Mouse (Mus musculus) G1E-ER4 (cell line): ENCODE results near the gene Fbrsl1. TPM values are rescaled to one million over a fixed set of nuclear protein-coding genes. Genes with fewer than 3 reads are reported as not detected.

ENCODE experiments used
- GATA1 ChIP-seq: IDR thresholded peaks from one replicate; pipeline ENCODE4 v1.8.0; 2012; ENCODE audit warnings: low read length, inconsistent platforms
- polyA plus RNA-seq: library from polyadenylated mRNA; stranded (reverse); fragments of >175 nt; gene quantifications from 2 replicates; pipeline ENCODE4 v1.2.3, GENCODE M21; 2012

Fbrsl1 gene
- polyA plus RNA-seq, 1 experiment: 117 TPM

GRCm38 (mm10) chr5:110468296-110468695, 20.0 kb upstream of the Fbrsl1 start:
- TF ChIP-seq GATA1: no peak

- no peak for TF ChIP-seq GATA1
These were observed 19.4 kb upstream of the Fbrsl1 start for GRCm38 (mm10) chr5:110467725-110468124.

- TF ChIP-seq GATA1: no peak
These were observed 18.5 kb upstream of the Fbrsl1 start for GRCm38 (mm10) chr5:110466531-110467424.

- TF ChIP-seq GATA1: no peak
These were observed 14.3 kb upstream of the Fbrsl1 start for GRCm38 (mm10) chr5:110462646-110463045.

- TF ChIP-seq GATA1: no peak
These were observed 10.6 kb upstream of the Fbrsl1 start for GRCm38 (mm10) chr5:110458936-110459335.

GRCm38 (mm10) chr5:110455272-110455671, 7.0 kb upstream of the Fbrsl1 start:
- TF ChIP-seq GATA1: no peak

GRCm38 (mm10) chr5:110449294-110449693, 991 bp upstream of the Fbrsl1 start:
- no peak for TF ChIP-seq GATA1

- TF ChIP-seq GATA1: no peak
These were observed 425 bp downstream of the Fbrsl1 start for GRCm38 (mm10) chr5:110447720-110448435.

GRCm38 (mm10) chr5:110444509-110444908, 3.8 kb downstream of the Fbrsl1 start:
- no peak for TF ChIP-seq GATA1

- no peak for TF ChIP-seq GATA1
These were observed 5.2 kb downstream of the Fbrsl1 start for GRCm38 (mm10) chr5:110442966-110443590.

- TF ChIP-seq GATA1: no peak
These were observed 8.6 kb downstream of the Fbrsl1 start for GRCm38 (mm10) chr5:110439565-110440310.

GRCm38 (mm10) chr5:110438591-110438990, 9.7 kb downstream of the Fbrsl1 start:
- TF ChIP-seq GATA1: no peak

GRCm38 (mm10) chr5:110437632-110438261, 10.6 kb downstream of the Fbrsl1 start:
- TF ChIP-seq GATA1: no peak

GRCm38 (mm10) chr5:110434816-110435215, 13.5 kb downstream of the Fbrsl1 start:
- TF ChIP-seq GATA1: no peak

- TF ChIP-seq GATA1: no peak
These were observed 19.3 kb downstream of the Fbrsl1 start for GRCm38 (mm10) chr5:110429045-110429444.

GRCm38 (mm10) chr5:110428290-110428689, 20.0 kb downstream of the Fbrsl1 start:
- TF ChIP-seq GATA1: no peak
